Mouse (Mus musculus) kidney, adult 9 months (tissue): Measurements from ENCODE around the gene Vmn2r84.
"Not testable (repeated sequence)": the region's sequence is repeated elsewhere in the genome, so short reads cannot be mapped to it uniquely, and the experiment has no call there.

ENCODE experiments used
- DNase-seq: peaks from one replicate; pipeline ENCODE4 v3.0.0; 2022

Vmn2r84 gene

GRCm38 (mm10) chr10:130394232-130394631 is at the start of gene Vmn2r84:
Vmn2r84 (minus strand) TSS chr10:130394332.
- no peak for DNase-seq

DNA sequence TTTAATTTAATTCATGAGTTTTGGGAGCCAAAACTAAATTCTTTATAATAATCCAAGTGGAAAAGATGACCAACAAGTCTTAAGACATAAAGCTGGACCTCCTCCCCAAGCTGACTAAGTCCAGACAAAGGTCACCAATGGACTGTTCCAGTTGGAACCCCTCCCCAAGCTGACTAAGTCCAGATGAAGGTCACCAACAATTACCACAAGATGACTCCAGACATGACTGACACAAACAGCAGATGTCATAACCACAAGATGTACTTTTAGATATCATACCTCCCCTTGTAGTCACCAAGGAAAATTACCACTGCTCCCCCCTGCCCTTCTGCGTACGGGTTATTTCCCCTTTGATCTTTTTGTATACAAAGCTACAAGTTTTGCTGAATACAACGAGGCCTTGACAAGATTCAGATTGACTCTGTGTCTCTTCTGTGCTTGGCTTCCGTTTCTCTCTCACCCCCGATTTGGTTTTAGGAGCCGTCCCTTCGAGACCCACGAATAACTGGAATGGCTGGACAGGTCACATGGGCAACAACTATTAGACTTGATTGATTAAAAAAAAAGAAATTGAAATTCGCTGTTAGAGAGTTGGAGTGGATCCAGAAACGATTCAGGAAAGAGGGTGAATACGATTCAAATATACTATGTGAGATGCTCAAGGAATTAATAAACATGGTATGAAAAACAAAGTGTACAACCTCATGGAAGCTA is 40.2 kb upstream of the Vmn2r84 start:
- not testable (repeated sequence) for DNase-seq

- DNase-seq: not testable (repeated sequence)
These were observed 35.5 kb upstream of the Vmn2r84 start, which contains the start of gene Vmn2r85 for GRCm38 (mm10) chr10:130429603-130430002. Vmn2r85 (minus strand) TSS chr10:130429703.

GRCm38 (mm10) chr10:130422368-130422767 is 28.2 kb upstream of the Vmn2r84 start:
- DNase-seq: not testable (repeated sequence)

- no peak for DNase-seq
These were observed 26.3 kb upstream of the Vmn2r84 start for GRCm38 (mm10) chr10:130420401-130420800.

- not testable (repeated sequence) for DNase-seq
These were observed 25.8 kb upstream of the Vmn2r84 start for GRCm38 (mm10) chr10:130419954-130420353.

DNA sequence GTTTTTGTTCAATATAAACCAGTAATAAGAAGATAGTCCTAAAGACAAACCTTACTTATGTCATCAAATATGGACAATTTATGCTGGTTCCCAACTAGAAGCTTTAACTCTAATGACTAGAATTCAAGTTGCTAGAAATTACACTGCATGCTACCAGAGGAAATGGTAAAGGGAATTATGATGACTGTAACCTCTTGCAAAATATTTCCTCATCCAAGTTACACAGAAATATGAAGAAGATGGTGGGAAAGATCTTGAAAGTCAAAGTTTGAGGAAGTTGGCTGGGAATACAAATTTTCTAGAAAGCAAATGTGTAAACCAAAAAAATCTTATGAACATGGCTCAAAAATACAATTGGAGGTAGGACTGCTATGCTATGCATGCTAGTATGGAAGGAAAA is 22.2 kb upstream of the Vmn2r84 start:
- DNase-seq: not testable (repeated sequence)

GRCm38 (mm10) chr10:130412167-130412698 is 18.1 kb upstream of the Vmn2r84 start:
- DNase-seq: not testable (repeated sequence)

DNA sequence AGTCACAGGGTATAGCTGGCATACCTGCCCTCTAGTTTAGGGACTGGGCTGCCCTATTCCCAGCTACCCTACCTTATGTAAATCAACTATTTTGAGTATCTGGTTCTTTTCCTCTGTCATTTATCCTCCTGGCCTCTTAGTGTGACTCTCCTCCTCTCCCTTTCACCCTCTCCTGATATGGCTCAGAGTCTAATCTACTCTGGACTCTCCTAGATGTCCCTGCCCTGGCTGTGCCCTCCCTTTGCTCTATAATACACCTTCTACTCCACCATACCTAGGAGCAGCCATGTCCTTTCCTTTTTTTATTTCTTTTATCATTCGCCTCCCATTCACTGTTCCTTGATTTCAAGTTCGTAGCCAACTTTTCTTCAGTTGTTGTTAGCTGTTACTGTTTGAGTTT is 19.0 kb downstream of the Vmn2r84 start:
- DNase-seq: no peak

DNA sequence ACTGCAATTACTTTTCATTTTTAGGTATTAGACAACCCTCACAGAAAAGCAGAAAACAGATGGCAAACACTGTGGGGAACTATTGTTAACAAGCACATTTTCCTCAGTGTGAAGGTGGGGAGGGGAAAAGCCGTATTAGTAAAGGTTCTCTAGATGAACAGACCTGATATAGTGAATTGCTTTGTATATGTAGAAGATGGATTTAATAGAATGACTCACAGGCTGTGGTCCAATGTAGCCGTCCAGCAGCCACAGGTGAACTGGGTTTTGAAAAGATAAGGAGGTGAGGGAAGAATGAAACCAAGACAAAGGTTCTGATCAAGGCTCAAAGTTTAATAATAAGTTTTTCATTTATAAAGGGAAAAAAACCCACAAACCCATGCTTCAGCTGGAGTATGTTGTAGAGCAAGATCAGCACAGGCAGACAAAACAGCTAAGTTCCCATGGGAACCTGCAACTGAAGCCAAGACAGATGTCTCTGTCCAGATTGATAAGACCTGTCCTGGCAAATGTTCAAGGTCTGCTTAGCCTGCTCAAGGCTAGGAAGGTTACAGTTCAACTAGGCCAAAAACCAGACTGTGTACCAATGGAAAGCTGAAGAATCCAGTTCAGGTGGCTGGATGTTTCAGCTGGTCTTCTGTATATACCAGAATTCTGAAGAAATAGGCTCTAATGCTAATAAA is 21.5 kb downstream of the Vmn2r84 start:
- no peak for DNase-seq

GRCm38 (mm10) chr10:130371644-130372043 is 22.5 kb downstream of the Vmn2r84 start:
- no peak for DNase-seq

DNA sequence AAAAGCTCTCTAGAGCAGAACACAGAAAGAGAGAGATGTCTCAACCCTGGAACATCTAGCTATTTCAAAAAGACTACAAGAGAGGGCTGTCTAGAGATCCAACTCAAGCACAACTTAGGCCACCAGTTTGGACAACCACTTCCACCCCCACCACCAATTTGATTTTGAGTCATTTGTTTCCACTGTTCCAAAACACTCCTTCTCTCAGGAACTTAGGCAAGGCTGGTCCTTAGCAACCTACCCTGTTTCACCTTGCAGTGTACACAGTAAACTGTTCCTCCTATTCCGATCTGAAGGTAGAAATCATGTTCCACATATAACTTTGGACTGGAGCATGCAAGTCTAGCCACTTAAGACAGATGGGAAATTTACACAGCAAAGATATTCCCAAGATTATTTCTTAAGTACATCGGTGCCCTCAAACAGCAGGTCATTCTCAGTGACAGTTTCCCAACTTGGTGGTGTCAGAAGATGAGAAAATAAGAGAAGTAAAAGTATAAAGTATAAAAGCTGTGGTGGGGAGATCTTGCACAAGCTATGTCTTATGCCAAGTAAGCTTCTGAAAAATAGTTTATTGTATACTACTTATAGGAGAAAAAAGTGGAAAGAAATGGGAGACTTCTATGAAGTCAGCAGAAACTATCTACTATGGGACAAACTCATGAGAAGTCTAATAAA is 24.0 kb downstream of the Vmn2r84 start:
- no peak for DNase-seq

DNA sequence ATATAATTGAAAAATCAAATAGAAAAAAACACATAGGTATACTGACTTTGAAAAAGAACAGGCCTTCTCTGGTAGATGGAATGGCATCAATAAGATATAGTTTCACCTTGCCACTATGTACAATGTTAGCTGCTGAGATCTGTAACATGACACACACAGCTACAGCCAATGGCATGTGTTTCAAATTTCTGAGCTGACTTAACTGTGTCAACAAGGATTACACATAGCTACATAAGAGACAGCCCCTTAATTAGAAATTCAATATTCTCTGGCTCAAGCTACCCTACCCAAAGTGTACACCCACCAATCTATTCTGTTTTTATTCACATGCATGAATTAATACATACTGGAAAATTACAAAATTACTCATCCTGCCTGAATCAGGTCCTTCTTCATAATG is 25.7 kb downstream of the Vmn2r84 start:
- DNase-seq: no peak

- no peak for DNase-seq
These were observed 29.4 kb downstream of the Vmn2r84 start for GRCm38 (mm10) chr10:130364766-130365165.

DNA sequence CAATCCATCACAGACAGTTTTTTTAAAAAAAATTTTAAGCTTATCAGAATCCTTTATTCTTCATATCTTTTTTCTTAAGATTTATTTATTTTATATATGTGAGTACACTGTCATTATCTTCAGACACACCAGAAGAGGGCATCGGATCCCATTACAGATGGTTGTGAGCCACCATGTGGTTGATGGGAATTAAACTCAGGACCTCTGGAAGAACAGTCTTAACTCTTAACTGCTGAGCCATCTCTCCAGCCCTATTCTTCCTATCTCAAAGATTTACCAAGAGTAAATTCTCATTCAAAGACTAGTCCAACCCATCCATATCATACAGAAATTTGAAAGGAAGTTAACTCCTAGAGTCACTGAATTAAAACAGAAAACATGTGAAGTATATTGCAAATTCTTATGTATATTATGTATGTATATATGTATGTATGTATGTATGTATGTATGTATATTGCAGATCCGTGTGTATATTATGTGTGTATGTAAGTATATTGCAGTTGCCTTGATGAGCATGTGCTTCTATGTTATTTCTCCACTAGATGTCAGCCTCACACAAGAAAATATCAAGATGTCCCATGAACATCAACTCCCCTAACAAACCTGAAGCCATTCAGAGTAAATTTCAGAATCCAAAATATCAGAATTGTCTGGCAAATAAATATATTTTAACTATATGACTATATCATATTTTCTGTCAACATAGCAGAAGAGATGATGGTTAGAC is 30.5 kb downstream of the Vmn2r84 start:
- DNase-seq: peak; percentile 28

- DNase-seq: no peak
These were observed 50.1 kb downstream of the Vmn2r84 start for GRCm38 (mm10) chr10:130344056-130344455.

DNA sequence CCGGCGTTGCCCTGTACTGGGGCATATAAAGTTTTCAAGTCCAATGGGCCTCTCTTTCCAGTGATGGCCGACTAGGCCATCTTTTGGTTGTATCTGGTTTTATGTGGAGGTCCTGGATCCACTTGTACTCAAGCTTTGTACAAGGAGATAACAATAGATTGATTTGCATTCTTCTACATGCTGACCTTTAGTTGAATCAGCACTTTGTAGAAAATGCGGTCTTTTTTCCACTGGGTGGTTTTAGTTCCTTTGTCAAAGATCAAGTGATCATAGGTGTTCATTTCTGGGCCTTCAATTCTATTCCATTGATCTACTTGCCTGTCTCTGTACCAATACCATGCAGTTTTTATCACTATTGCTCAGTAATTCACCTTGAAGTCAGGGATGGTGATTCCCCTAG is 54.1 kb downstream of the Vmn2r84 start:
- not testable (repeated sequence) for DNase-seq

- DNase-seq: no peak
These were observed 56.6 kb downstream of the Vmn2r84 start for GRCm38 (mm10) chr10:130337581-130337980.

GRCm38 (mm10) chr10:130336385-130336784 is 57.7 kb downstream of the Vmn2r84 start:
- DNase-seq: no peak

GRCm38 (mm10) chr10:130330711-130331110 is 63.4 kb downstream of the Vmn2r84 start:
- DNase-seq: no peak
